Mouse (Mus musculus): ENCODE measurements at regions not wholly inside any gene's neighbourhood (a gene's known extent, or its start where the extent isn't known, plus 50 kb on each side); places are given as distances from the start of the nearest gene placed in this dataset.

DNA sequence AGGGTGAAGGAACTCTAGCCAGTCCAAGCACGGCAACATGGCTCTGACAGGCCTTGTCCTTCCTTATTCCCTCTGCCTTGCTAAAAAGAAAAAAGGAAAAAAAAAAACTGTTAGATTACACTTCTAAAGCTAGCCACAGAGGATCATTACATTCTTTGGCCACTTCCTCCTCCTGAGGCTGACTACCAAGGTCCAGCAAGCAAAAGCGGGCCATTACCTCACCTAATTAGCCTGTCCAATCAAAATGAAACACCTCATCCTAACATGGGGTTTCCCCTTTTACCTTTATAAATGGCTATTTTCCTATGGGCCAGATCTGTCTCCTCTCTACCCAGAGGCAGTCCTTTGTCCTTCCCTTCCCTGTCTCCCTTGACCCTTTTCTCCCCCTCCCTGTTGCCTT, 102.2 kb downstream of the Pih1h3b start:
- H3K27me3 ChIP-seq (ENCODE audit: insufficient read depth, low read length) = peaks cover 34% of the 10 kb centered on the region
- no peak for ATAC-seq (ENCODE audit: low FRiP score, low TSS enrichment)
- no peaks in the 10 kb centered on the region for H3K4me1 ChIP-seq (ENCODE audit: insufficient read depth, low read length)
- no peak overlapping the region for H3K4me3 ChIP-seq (ENCODE audit: low read length)
- no peaks in the 10 kb centered on the region for H3K36me3 ChIP-seq (ENCODE audit: insufficient read depth, low read length)
- WGBS = 70% methylated on average over 2 of the region's 2 CpGs
- H3K4me2 ChIP-seq (replicated peaks; ENCODE audit: low read depth, low read length) = no peak overlapping the region
- no peak overlapping the region for H3K27ac ChIP-seq (ENCODE audit: low read length)
- H3K9ac ChIP-seq (replicated peaks; ENCODE audit: low read length) = no peak overlapping the region
- H3K9me3 ChIP-seq (ENCODE audit: low read length) = no peaks in the 10 kb centered on the region

DNA sequence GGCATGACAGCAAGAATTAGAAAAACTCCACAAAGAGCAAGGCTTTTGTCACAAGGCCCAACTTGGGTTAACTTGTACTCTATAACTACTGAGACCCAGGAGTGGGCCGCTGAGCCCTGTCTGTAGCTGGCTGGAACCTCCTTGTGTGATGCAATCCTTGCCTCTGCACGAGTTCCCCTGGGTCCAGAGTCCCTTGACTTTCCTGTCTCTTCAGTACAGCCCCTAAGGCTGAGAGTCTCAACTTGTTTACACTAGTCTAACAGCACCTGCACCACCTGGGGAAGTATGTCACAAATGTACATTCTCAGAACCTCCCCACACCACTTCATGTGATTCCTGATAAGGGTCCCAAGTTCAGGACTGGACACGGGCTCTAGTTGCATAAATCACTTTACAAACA, 103.3 kb downstream of the Pih1h3b start:
- WGBS = 60% methylated on average over 3 of the region's 3 CpGs
- H3K4me1 ChIP-seq (ENCODE audit: insufficient read depth, low read length) = no peaks in the 10 kb centered on the region
- H3K4me3 ChIP-seq (ENCODE audit: low read length) = no peak overlapping the region
- no peaks in the 10 kb centered on the region for H3K9me3 ChIP-seq (ENCODE audit: low read length)
- no peaks in the 10 kb centered on the region for H3K36me3 ChIP-seq (ENCODE audit: insufficient read depth, low read length)
- no peak overlapping the region for H3K27ac ChIP-seq (ENCODE audit: low read length)
- H3K27me3 ChIP-seq (ENCODE audit: insufficient read depth, low read length) = peaks cover 38% of the 10 kb centered on the region
- H3K9ac ChIP-seq (replicated peaks; ENCODE audit: low read length) = no peak overlapping the region
- H3K4me2 ChIP-seq (replicated peaks; ENCODE audit: low read depth, low read length) = no peak overlapping the region
- ATAC-seq (ENCODE audit: low FRiP score, low TSS enrichment) = no peak

DNA sequence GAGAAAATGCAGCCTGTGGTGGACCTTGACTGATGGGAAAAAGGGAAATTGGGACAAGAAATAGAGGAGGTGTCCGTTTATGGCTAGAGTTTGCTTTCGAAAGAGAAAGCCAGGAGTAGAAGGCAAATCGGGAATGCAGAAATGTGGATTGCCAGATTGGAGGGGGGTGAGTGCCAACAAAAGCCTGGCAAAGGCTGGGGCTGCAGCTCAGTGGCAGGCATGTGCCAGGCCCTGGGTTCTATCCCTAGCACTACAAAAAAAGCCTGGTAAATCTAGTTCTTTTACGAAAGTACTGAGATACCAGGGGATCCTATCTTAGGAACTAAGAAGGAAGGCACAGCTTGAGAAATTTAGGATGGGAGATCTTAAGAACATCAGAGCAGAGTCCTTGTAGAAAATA, 117.2 kb downstream of the Pih1h3b start:
- H3K9ac ChIP-seq (replicated peaks; ENCODE audit: low read length) = no peak overlapping the region
- H3K4me2 ChIP-seq (replicated peaks; ENCODE audit: low read depth, low read length) = no peak overlapping the region
- H3K27ac ChIP-seq (ENCODE audit: low read length) = no peak overlapping the region
- no peak overlapping the region for H3K4me3 ChIP-seq (ENCODE audit: low read length)
- no peaks in the 10 kb centered on the region for H3K9me3 ChIP-seq (ENCODE audit: low read length)
- no peaks in the 10 kb centered on the region for H3K36me3 ChIP-seq (ENCODE audit: insufficient read depth, low read length)
- H3K27me3 ChIP-seq (ENCODE audit: insufficient read depth, low read length) = peaks cover 20% of the 10 kb centered on the region; the same call in 1 of the 2 replicates
- no peak for ATAC-seq (ENCODE audit: low FRiP score, low TSS enrichment)
- H3K4me1 ChIP-seq (ENCODE audit: insufficient read depth, low read length) = no peaks in the 10 kb centered on the region
- WGBS = 83% methylated on average over 4 of the region's 4 CpGs

DNA sequence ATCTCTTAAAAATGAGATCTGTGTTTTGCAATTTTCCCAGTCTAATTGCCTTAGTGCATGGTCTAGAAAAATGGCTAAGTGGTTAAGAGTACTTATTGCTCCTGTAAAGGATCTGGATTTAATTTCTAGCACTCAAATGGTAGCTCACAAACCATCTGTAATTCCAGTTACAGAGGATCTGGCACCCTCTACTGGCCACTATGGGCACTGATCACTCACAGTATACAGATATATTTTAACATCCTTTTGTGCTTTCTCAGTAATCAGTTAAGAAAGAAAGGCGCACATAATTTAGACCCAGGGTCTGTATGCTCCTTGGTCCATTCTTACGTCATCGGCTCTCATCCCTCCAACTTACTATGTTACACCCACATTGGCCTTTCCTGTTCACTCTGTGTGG, 120.3 kb downstream of the Pih1h3b start:
- H3K27ac ChIP-seq (ENCODE audit: low read length) = no peak overlapping the region
- no peak overlapping the region for H3K9ac ChIP-seq (replicated peaks; ENCODE audit: low read length)
- H3K27me3 ChIP-seq (ENCODE audit: insufficient read depth, low read length) = peaks cover 9% of the 10 kb centered on the region; the same call in 1 of the 2 replicates
- no peaks in the 10 kb centered on the region for H3K9me3 ChIP-seq (ENCODE audit: low read length)
- no peak for ATAC-seq (ENCODE audit: low FRiP score, low TSS enrichment)
- H3K4me1 ChIP-seq (ENCODE audit: insufficient read depth, low read length) = no peaks in the 10 kb centered on the region
- 98% methylated on average over 3 of the region's 3 CpGs for WGBS
- no peak overlapping the region for H3K4me3 ChIP-seq (ENCODE audit: low read length)
- no peaks in the 10 kb centered on the region for H3K36me3 ChIP-seq (ENCODE audit: insufficient read depth, low read length)
- no peak overlapping the region for H3K4me2 ChIP-seq (replicated peaks; ENCODE audit: low read depth, low read length)

- Histone ChIP-seq H3K4me3 (ENCODE audit: low read length) (no peak overlapping the region), H3K27me3 (ENCODE audit: insufficient read depth, low read length) (peaks cover 38% of the 10 kb centered on the region; the same call in 1 of the 2 replicates), H3K9ac (replicated peaks; ENCODE audit: low read length) (no peak overlapping the region), H3K27ac (ENCODE audit: low read length) (no peak overlapping the region), H3K36me3 (ENCODE audit: insufficient read depth, low read length) (no peaks in the 10 kb centered on the region), H3K4me1 (ENCODE audit: insufficient read depth, low read length) (no peaks in the 10 kb centered on the region), H3K9me3 (ENCODE audit: low read length) (no peaks in the 10 kb centered on the region), H3K4me2 (replicated peaks; ENCODE audit: low read depth, low read length) (no peak overlapping the region)
- WGBS = 77% methylated on average over 3 of the region's 3 CpGs
- ATAC-seq (ENCODE audit: low FRiP score, low TSS enrichment) = no peak
These were observed 138.4 kb upstream of the Frmpd3 start for GRCm38 (mm10) chrX:140203676-140204075.

- H3K4me2 ChIP-seq (replicated peaks; ENCODE audit: low read depth, low read length) = no peak overlapping the region
- H3K27ac ChIP-seq (ENCODE audit: low read length) = no peak overlapping the region
- H3K36me3 ChIP-seq (ENCODE audit: insufficient read depth, low read length) = no peaks in the 10 kb centered on the region
- WGBS = 43% methylated on average over 3 of the region's 3 CpGs
- ATAC-seq (ENCODE audit: low FRiP score, low TSS enrichment) = no peak
- H3K9me3 ChIP-seq (ENCODE audit: low read length) = no peaks in the 10 kb centered on the region
- no peaks in the 10 kb centered on the region for H3K4me1 ChIP-seq (ENCODE audit: insufficient read depth, low read length)
- peaks cover 30% of the 10 kb centered on the region; the same call in 1 of the 2 replicates for H3K27me3 ChIP-seq (ENCODE audit: insufficient read depth, low read length)
- H3K4me3 ChIP-seq (ENCODE audit: low read length) = no peak overlapping the region
- no peak overlapping the region for H3K9ac ChIP-seq (replicated peaks; ENCODE audit: low read length)
These were observed 133.3 kb upstream of the Frmpd3 start for GRCm38 (mm10) chrX:140208791-140209190.

DNA sequence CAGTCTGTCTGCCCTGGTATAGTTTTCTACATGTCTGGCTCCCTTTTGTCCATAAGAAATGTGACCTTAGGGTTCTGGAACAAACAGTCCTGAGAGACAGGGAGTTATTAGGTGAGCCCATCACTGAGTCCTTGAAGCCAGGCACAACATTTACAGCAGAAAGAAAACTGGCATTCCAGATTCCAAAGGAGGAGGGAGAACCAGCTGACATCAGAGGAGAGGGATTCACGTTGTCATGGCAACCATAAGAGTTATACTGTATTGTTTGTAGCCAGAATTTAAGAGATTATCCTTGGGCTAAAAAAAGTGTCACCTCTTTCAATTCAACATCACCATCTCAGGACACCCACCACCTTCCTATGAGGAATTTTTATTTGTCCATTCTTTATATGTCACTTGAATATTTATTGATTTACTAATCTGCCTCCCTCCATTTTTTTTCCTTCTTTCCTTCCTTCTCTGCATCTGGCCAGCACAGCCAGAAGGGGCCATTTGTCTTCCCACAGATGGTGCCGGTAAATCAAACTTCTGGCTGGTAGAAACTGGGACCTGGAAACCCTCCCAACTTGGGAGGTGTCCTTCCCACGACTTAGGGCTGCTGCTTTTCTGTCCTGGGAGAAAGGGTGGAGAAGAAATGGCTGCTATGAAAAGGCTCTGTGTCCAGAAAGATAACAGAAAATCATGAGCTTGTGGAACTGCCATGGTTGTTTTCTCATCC, 129.3 kb upstream of the Frmpd3 start:
- Histone ChIP-seq H3K36me3 (ENCODE audit: insufficient read depth, low read length) (no peaks in the 10 kb centered on the region), H3K27me3 (ENCODE audit: insufficient read depth, low read length) (peaks cover 22% of the 10 kb centered on the region; the same call in 1 of the 2 replicates), H3K4me3 (ENCODE audit: low read length) (no peak overlapping the region), H3K27ac (ENCODE audit: low read length) (no peak overlapping the region), H3K9ac (replicated peaks; ENCODE audit: low read length) (no peak overlapping the region), H3K4me1 (ENCODE audit: insufficient read depth, low read length) (no peaks in the 10 kb centered on the region), H3K4me2 (replicated peaks; ENCODE audit: low read depth, low read length) (no peak overlapping the region), H3K9me3 (ENCODE audit: low read length) (no peaks in the 10 kb centered on the region)
- WGBS = 38% methylated on average over 3 of the region's 3 CpGs
- ATAC-seq (ENCODE audit: low FRiP score, low TSS enrichment) = no peak

- Histone ChIP-seq H3K9me3 (ENCODE audit: low read length) (no peaks in the 10 kb centered on the region), H3K36me3 (ENCODE audit: insufficient read depth, low read length) (no peaks in the 10 kb centered on the region), H3K27me3 (ENCODE audit: insufficient read depth, low read length) (peaks cover 24% of the 10 kb centered on the region; the same call in 1 of the 2 replicates), H3K27ac (ENCODE audit: low read length) (no peak overlapping the region), H3K9ac (replicated peaks; ENCODE audit: low read length) (no peak overlapping the region), H3K4me1 (ENCODE audit: insufficient read depth, low read length) (no peaks in the 10 kb centered on the region), H3K4me2 (replicated peaks; ENCODE audit: low read depth, low read length) (no peak overlapping the region), H3K4me3 (ENCODE audit: low read length) (no peak overlapping the region)
- ATAC-seq (ENCODE audit: low FRiP score, low TSS enrichment) = no peak
- 49% methylated on average over 4 of the region's 4 CpGs for WGBS
These were observed 127.7 kb upstream of the Frmpd3 start for GRCm38 (mm10) chrX:140214198-140214849.

- Histone ChIP-seq H3K4me1 (ENCODE audit: insufficient read depth, low read length) (no peaks in the 10 kb centered on the region), H3K27ac (ENCODE audit: low read length) (no peak overlapping the region), H3K36me3 (ENCODE audit: insufficient read depth, low read length) (no peaks in the 10 kb centered on the region), H3K9me3 (ENCODE audit: low read length) (no peaks in the 10 kb centered on the region), H3K9ac (replicated peaks; ENCODE audit: low read length) (no peak overlapping the region), H3K4me2 (replicated peaks; ENCODE audit: low read depth, low read length) (no peak overlapping the region), H3K4me3 (ENCODE audit: low read length) (no peak overlapping the region), H3K27me3 (ENCODE audit: insufficient read depth, low read length) (peaks cover 21% of the 10 kb centered on the region; the same call in 1 of the 2 replicates)
- 82% methylated on average over 4 of the region's 4 CpGs for WGBS
- no peak for ATAC-seq (ENCODE audit: low FRiP score, low TSS enrichment)
These were observed 86.3 kb upstream of the Frmpd3 start for GRCm38 (mm10) chrX:140255790-140256189.

DNA sequence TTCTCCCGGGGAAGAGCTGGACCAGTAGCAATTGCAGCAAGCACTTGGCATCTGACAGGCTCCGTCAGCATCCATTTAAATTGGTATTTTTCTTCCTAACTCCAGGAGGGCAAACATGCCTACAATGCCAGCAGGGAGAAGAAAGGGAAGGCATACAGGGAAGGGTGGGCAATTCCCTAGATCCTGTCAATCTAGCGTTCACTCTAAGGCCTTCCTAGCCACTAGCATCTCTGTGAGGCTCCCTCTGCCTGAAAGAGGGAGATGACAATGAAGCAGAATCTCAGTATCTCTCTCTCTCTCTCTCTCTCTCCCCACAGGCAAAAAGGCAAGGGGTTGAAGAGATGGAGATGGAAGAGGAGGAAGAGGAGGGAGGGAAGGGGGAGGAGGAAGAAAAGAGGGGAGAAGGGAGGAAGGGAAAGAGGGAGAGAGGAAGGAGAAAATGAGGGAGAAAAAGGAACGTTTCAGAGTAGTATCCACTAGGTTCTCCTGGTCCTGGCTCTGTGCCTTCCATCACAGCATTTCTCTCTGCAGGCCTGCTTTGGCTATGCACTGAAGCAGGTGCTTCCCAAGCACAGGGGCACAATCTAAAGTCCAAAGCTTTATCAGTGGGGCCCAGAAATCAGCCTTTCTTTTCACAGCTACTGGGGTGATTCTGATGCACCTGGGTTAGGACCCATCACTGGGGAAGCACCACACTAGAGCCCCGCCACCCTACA, 72.2 kb upstream of the Frmpd3 start:
- Histone ChIP-seq H3K4me2 (replicated peaks; ENCODE audit: low read depth, low read length) (no peak overlapping the region), H3K27me3 (ENCODE audit: insufficient read depth, low read length) (peaks cover 39% of the 10 kb centered on the region), H3K4me1 (ENCODE audit: insufficient read depth, low read length) (no peaks in the 10 kb centered on the region), H3K4me3 (ENCODE audit: low read length) (no peak overlapping the region), H3K9me3 (ENCODE audit: low read length) (no peaks in the 10 kb centered on the region), H3K9ac (replicated peaks; ENCODE audit: low read length) (no peak overlapping the region), H3K27ac (ENCODE audit: low read length) (no peak overlapping the region), H3K36me3 (ENCODE audit: insufficient read depth, low read length) (no peaks in the 10 kb centered on the region)
- no peak for ATAC-seq (ENCODE audit: low FRiP score, low TSS enrichment)
- WGBS = 73% methylated on average over 5 of the region's 5 CpGs

Data from kidney, embryonic 16.5 days (tissue).